Mouse (Mus musculus): Measurements from ENCODE around the gene Mia2. TPM values are rescaled to one million over a fixed set of nuclear protein-coding genes. Genes with fewer than 3 reads are reported as not detected.

Gene Mia2
- polyA plus RNA-seq, 1 experiment from 2014 or later: 42.3 TPM

DNA sequence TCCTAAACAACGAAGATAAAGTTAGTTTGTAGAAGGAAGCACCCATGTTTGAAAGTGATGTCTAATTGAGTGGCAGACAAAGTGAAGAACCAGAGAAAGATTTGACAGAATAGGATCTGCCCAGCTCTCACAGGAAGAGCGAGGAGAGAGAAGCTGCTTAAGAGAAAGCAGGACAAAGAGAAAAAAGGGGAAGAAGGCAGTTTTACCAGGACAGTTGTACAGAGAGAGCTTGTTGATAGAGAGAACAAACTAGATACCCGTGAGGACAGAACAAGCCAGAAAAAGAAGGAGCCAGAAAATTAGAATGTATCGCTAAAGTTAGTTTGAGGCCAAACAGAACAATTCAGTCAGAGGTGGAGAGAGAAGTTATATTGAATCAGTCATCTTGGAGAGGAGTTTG is 39.5 kb downstream of the Mia2 start:
- no peak overlapping the region for H3K9ac ChIP-seq
- no peaks in the 10 kb centered on the region for H3K9me3 ChIP-seq
- no peak for ATAC-seq (ENCODE audit: low FRiP score)
- H3K27me3 ChIP-seq: no peaks in the 10 kb centered on the region
- WGBS: 92% methylated on average over 4 of the region's 4 CpGs
- H3K36me3 ChIP-seq: peaks cover 22% of the 10 kb centered on the region
- H3K4me1 ChIP-seq (replicated peaks): peaks cover 20% of the 10 kb centered on the region
- no peak overlapping the region for H3K4me3 ChIP-seq
- no peak overlapping the region for H3K4me2 ChIP-seq
- no peak overlapping the region for H3K27ac ChIP-seq

DNA sequence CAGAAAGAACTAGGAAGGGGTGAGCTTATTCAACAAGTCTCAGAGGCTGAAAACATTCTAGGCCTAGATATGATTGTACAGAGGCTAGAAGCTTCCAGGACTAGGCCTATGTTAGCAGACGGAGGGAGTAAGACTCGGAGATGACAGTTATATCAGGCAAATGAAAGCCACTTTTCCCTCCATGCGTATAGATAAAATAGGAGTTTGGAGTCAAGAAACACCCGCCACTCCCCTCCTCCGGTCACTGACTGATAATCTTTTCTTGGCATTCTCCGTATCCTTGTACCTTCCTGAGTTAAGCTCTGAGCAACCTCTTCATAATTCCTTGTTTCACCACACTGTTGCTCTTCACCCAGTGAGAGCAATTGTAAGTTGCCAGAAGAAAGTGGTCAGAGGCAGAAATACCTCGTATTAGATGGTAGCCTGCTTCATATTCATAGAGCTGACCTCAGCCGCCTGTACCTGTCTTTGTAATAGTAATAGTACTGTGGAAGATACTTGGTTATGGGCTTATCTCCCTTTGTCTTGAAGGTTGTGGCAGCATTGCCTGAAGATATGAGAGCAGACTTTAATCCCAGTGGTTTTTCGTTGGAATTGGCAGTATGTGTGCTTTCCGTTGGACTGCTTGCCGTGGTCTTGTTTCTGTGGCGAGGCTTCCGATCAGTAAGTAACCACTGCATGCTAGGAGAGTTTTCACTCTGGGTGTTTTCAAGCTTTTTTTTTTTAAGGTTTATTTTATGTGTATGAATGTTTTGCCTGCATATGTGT is 40.1 kb downstream of the Mia2 start:
- H3K36me3 ChIP-seq: peaks cover 25% of the 10 kb centered on the region
- no peak overlapping the region for H3K9ac ChIP-seq
- 96% methylated on average over 13 of the region's 13 CpGs for WGBS
- H3K4me1 ChIP-seq (replicated peaks): peaks cover 15% of the 10 kb centered on the region
- no peaks in the 10 kb centered on the region for H3K9me3 ChIP-seq
- no peak overlapping the region for H3K4me3 ChIP-seq
- ATAC-seq (ENCODE audit: low FRiP score): no peak
- no peaks in the 10 kb centered on the region for H3K27me3 ChIP-seq
- no peak overlapping the region for H3K27ac ChIP-seq
- H3K4me2 ChIP-seq: no peak overlapping the region

DNA sequence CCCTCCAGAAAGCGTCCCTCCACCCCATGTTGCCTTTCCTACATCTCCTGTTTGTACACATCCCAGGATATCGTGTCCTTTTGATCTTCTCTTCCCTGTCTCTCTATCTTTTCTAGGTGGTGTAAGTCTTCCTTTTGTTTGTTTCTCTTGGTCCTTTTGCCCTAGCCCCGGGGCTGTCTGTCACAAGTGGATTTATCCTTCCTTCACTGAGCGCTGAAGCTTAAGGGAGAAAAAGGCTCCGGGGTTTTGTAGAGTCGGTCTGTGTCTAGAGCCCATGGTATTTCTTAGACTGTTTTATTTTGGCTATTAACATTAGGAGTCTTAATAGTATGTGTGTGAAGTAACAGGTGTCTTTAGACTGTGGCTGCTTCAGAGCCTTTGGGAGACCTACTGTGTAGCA is 41.4 kb downstream of the Mia2 start:
- Histone ChIP-seq H3K9ac (no peak overlapping the region), H3K4me3 (no peak overlapping the region), H3K9me3 (no peaks in the 10 kb centered on the region), H3K27me3 (no peaks in the 10 kb centered on the region), H3K27ac (no peak overlapping the region), H3K4me2 (no peak overlapping the region), H3K4me1 (replicated peaks) (peaks cover 13% of the 10 kb centered on the region), H3K36me3 (peaks cover 36% of the 10 kb centered on the region)
- no peak for ATAC-seq (ENCODE audit: low FRiP score)
- WGBS: 88% methylated on average over 6 of the region's 6 CpGs

DNA sequence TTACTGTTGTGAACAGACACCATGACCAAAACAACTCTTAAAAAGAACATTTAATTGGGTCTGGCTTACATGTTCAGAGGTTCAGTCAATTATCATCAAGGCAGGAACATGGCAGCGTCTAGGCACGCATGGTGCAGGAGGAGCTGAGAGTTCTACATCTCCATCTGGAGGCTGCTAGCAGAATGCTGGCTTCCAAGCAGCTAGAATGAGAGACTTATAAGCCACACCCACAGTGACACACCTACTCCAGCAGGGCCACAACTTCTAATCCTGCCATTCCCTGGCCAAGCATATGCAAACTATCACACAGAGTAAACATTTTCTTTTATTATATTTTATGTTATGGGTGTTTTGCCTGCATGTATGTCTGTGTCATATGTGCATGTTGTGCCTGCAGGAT is 43.8 kb downstream of the Mia2 start:
- WGBS: 94% methylated on average over 2 of the region's 2 CpGs
- ATAC-seq (ENCODE audit: low FRiP score): no peak
- H3K4me1 ChIP-seq (replicated peaks): no peaks in the 10 kb centered on the region
- no peak overlapping the region for H3K27ac ChIP-seq
- H3K4me2 ChIP-seq: no peak overlapping the region
- H3K36me3 ChIP-seq: peaks cover 46% of the 10 kb centered on the region
- H3K27me3 ChIP-seq: no peaks in the 10 kb centered on the region
- no peak overlapping the region for H3K9ac ChIP-seq
- no peaks in the 10 kb centered on the region for H3K9me3 ChIP-seq
- H3K4me3 ChIP-seq: no peak overlapping the region

DNA sequence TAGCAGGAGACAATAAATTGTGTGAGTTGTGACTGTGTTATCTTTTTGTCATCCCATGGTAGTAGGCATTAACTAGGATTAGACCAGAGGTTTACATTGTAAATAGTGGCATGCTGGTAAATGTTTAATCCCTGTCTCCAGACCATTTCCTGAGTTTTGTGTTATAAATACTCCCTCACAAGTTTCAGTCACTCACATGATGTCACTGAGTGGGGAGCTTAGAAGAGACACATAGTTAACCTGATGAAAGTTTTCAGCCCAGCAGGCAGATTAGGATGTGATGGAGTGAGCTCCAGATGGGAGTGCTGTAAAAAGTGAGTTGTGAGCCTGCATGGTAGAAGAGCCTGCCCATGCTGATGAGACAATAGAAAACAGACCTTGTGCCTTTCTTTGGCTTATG is 49.5 kb downstream of the Mia2 start:
- Histone ChIP-seq H3K36me3 (peaks cover 62% of the 10 kb centered on the region), H3K9ac (no peak overlapping the region), H3K27me3 (no peaks in the 10 kb centered on the region), H3K9me3 (no peaks in the 10 kb centered on the region), H3K27ac (no peak overlapping the region), H3K4me1 (replicated peaks) (no peaks in the 10 kb centered on the region), H3K4me3 (no peak overlapping the region), H3K4me2 (no peak overlapping the region)
- ATAC-seq (ENCODE audit: low FRiP score): no peak

DNA sequence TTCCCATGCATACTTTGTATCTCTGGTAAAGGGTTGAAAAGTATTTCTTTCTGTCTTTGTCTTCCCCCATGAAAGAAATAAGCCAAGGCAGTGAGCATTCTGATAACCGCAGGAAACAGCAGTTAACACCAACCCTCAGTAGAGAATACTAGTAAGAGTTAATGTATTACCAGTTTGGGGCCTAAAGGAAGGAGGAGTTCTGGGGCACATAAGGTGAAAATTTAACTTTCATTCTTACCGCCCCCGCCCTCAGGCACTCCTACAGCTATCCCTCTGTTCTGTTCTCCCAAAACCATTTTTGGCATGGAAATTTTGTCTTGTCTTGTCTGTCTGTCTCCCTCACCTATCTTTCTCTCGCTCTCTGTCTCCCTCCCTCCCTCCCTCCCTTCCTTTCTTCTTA is 54.1 kb downstream of the Mia2 start:
- 77% methylated on average over 4 of the region's 4 CpGs for WGBS
- Histone ChIP-seq H3K4me2 (no peak overlapping the region), H3K27ac (no peak overlapping the region), H3K27me3 (no peaks in the 10 kb centered on the region), H3K4me3 (no peak overlapping the region), H3K9me3 (no peaks in the 10 kb centered on the region), H3K9ac (no peak overlapping the region), H3K4me1 (replicated peaks) (no peaks in the 10 kb centered on the region), H3K36me3 (peaks cover 69% of the 10 kb centered on the region)
- no peak for ATAC-seq (ENCODE audit: low FRiP score)

DNA sequence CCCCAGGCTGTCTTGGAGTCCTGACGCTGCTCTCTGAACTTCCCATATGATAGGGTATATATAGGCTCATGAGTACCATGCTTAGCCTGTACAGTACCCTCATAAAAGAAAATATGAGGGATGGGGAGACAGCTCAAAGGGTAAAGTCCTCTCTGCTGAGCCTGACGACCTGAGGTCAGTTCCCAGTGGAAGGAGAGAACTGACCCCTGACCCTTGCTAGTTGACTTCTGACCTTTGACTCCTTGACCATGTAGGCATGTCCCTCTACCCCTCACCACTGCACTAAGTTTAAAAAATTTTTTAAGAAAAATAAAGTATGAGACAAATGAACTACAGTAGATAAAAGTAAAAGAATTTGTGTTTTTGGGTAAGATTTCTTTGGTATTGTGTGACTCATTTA is 65.5 kb downstream of the Mia2 start:
- no peaks in the 10 kb centered on the region for H3K9me3 ChIP-seq
- no peak overlapping the region for H3K27ac ChIP-seq
- no peaks in the 10 kb centered on the region for H3K27me3 ChIP-seq
- ATAC-seq (ENCODE audit: low FRiP score): no peak
- 55% methylated on average over 2 of the region's 2 CpGs for WGBS
- H3K4me1 ChIP-seq (replicated peaks): no peaks in the 10 kb centered on the region
- H3K9ac ChIP-seq: no peak overlapping the region
- H3K4me2 ChIP-seq: no peak overlapping the region
- peaks cover 70% of the 10 kb centered on the region for H3K36me3 ChIP-seq
- no peak overlapping the region for H3K4me3 ChIP-seq

DNA sequence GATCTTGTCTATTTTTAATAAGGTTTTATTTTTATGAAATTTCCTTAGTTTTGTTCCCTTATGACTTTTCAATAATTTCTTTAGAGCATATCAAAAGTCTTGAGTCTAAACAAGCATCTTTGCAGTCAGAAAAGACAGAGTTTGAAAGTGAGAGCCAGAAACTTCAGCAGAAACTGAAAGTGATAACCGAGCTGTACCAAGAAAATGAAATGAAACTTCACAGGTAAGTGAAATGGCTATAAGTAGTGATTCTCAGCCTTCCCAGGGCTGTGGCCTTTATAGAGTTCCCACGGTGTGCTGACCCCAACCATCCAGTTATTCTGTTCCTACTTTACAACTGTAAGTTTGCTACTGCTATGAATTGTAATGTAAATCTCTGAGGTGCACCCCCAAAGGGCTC is 67.2 kb downstream of the Mia2 start:
- Histone ChIP-seq H3K9ac (no peak overlapping the region), H3K27ac (no peak overlapping the region), H3K36me3 (peaks cover 60% of the 10 kb centered on the region), H3K9me3 (no peaks in the 10 kb centered on the region), H3K4me3 (no peak overlapping the region), H3K4me2 (no peak overlapping the region), H3K4me1 (replicated peaks) (no peaks in the 10 kb centered on the region), H3K27me3 (no peaks in the 10 kb centered on the region)
- 95% methylated on average over 2 of the region's 2 CpGs for WGBS
- no peak for ATAC-seq (ENCODE audit: low FRiP score)

DNA sequence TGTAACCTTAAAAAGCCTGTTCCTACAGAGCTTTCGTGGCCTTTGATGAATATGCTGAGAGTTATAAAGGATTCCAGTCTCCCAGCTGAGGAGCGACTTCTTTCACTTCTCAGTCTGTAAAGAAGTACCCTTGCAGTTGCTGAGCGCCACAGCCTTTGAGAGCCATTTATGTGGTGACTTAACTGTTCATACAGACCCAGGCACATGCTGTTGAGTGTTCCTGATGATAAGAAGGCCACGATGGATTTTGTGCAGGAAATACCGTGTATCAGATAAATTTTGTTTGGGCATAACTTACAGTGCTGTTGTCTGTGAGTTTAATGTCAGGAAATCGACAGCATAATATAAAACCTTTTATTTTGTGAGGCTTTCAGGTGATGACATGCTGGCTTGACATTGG is 68.9 kb downstream of the Mia2 start:
- Histone ChIP-seq H3K27me3 (no peaks in the 10 kb centered on the region), H3K9ac (no peak overlapping the region), H3K36me3 (peaks cover 52% of the 10 kb centered on the region), H3K4me1 (replicated peaks) (no peaks in the 10 kb centered on the region), H3K9me3 (no peaks in the 10 kb centered on the region), H3K27ac (no peak overlapping the region), H3K4me3 (no peak overlapping the region), H3K4me2 (no peak overlapping the region)
- no peak for ATAC-seq (ENCODE audit: low FRiP score)
- WGBS: 94% methylated on average over 6 of the region's 6 CpGs

DNA sequence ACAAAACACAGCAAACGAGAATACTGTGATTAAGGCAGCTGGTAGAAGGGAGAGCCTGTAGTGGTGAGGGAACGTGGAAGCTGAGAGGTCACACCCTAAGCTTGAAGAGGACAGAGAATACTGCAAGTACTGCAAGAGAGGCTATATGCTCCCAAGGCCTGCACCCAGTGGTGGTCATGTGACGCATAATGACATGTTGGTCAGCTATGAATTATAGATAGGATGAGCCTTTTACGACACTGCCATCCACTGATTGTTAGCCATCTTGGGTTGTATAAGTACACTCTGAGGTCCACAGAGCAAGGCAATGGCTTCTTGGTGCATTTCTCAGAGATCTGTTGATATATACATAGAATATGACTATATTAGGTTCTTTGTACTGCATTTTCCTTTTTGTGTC is 71.0 kb downstream of the Mia2 start:
- ATAC-seq (ENCODE audit: low FRiP score): no peak
- Histone ChIP-seq H3K27ac (no peak overlapping the region), H3K36me3 (peaks cover 51% of the 10 kb centered on the region), H3K27me3 (no peaks in the 10 kb centered on the region), H3K4me1 (replicated peaks) (no peaks in the 10 kb centered on the region), H3K9ac (no peak overlapping the region), H3K4me3 (no peak overlapping the region), H3K9me3 (no peaks in the 10 kb centered on the region), H3K4me2 (no peak overlapping the region)
- WGBS: 93% methylated on average over 4 of the region's 4 CpGs

DNA sequence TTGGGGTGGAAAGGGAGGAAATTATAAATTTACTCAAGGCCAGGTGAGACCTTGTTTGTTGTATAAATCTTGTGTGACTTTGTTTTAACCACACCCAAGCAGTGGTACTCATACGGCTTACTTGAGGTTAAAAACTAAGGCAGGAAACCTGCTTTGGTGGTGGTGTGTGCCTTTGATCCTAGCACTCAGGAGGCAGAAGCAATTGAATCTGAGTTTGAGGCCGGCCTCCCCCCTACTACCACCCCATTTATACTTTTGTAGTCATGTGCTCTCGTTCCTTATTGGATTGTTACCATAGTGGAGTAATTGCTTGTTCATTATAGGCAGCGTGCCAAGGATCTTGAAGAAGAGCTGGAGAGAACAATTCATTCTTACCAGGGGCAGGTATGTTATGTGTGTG is 74.3 kb downstream of the Mia2 start:
- no peak for ATAC-seq (ENCODE audit: low FRiP score)
- no peaks in the 10 kb centered on the region for H3K9me3 ChIP-seq
- no peak overlapping the region for H3K9ac ChIP-seq
- H3K4me2 ChIP-seq: no peak overlapping the region
- 87% methylated on average over 4 of the region's 4 CpGs for WGBS
- H3K27ac ChIP-seq: no peak overlapping the region
- H3K4me3 ChIP-seq: no peak overlapping the region
- H3K36me3 ChIP-seq: peaks cover 31% of the 10 kb centered on the region
- no peaks in the 10 kb centered on the region for H3K4me1 ChIP-seq (replicated peaks)
- H3K27me3 ChIP-seq: no peaks in the 10 kb centered on the region

DNA sequence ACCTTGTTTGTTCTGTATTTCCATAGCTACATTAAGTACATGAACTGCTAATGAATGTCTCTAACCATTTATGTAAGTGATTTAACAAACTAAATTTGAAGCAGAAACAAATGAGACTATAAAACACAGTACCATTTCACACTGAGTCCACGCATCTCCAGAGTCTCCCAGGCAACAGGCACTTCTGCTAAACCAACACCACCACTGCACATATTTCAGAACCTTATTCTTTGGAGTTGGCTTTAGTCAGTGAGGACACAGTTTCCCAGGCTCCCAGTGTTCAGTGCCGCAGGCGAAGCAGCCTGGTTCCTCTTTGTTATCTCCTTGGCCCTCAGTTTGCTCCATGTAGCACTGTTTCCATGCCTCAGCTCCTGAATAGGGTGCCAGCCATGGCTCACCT is 82.2 kb downstream of the Mia2 start:
- H3K27ac ChIP-seq: no peak overlapping the region
- peak; percentile 57; the same call in 1 of the 2 replicates for ATAC-seq (ENCODE audit: low FRiP score)
- no peaks in the 10 kb centered on the region for H3K27me3 ChIP-seq
- no peak overlapping the region for H3K4me2 ChIP-seq
- peaks cover 68% of the 10 kb centered on the region for H3K36me3 ChIP-seq
- H3K9me3 ChIP-seq: no peaks in the 10 kb centered on the region
- WGBS: 87% methylated on average over 3 of the region's 3 CpGs
- no peak overlapping the region for H3K9ac ChIP-seq
- H3K4me3 ChIP-seq: no peak overlapping the region
- H3K4me1 ChIP-seq (replicated peaks): no peaks in the 10 kb centered on the region

DNA sequence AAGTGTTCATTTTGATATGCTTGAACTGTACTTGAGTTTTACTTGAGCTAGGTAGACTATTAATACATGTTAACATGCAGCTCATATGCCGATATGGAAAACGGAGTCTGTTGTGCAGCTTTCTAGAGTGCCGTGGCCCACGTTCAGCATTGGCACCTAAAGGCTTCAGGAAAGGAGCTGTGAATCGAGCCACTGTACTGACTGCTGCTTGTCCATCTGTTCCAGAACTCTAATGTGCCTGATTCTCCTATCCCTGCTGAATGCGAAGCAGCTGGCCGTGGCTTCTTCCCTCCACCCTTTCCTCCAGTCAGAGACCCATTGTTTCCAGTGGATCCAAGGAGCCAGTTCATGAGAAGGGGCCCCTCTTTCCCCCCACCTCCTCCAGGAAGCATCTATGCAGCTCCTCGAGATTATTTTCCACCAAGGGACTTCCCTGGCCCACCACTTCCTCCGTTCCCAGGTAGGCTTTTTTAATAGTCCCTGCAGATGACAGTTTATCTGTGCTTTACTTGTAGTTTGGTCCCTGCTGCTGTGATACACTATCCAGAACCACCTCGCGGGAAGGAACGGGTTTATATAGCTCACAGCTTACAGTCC is 92.6 kb downstream of the Mia2 start:
- H3K9ac ChIP-seq: no peak overlapping the region
- no peak overlapping the region for H3K27ac ChIP-seq
- peaks cover 64% of the 10 kb centered on the region for H3K36me3 ChIP-seq
- ATAC-seq (ENCODE audit: low FRiP score): no peak
- H3K4me3 ChIP-seq: no peak overlapping the region
- no peak overlapping the region for H3K4me2 ChIP-seq
- 92% methylated on average over 12 of the region's 12 CpGs for WGBS
- H3K27me3 ChIP-seq: no peaks in the 10 kb centered on the region
- H3K4me1 ChIP-seq (replicated peaks): no peaks in the 10 kb centered on the region
- no peaks in the 10 kb centered on the region for H3K9me3 ChIP-seq

Measured in hindbrain, embryonic 13.5 days (tissue).